Mouse (Mus musculus) small intestine, adult 2 months (tissue): ENCODE data around the gene Zbtb34.

Source experiments
- CTCF ChIP-seq: fragments of 200-500 bp; IDR thresholded peaks from 2 replicates; pipeline ENCODE4 v1.5.1; 2012; ENCODE audit warnings: low read depth, mild to moderate bottlenecking, control low read depth, inconsistent platforms, low read length, moderate library complexity, mixed read lengths; ENCODE audit not compliant: insufficient replicate concordance, insufficient read length; ENCODE audit errors: extremely low read depth
- POLR2A ChIP-seq: fragments of 200-500 bp; IDR thresholded peaks from 2 replicates; pipeline ENCODE4 v1.6.1; 2012; ENCODE audit warnings: low read depth, mild to moderate bottlenecking, control low read depth, inconsistent platforms, low read length, moderate library complexity

- TF ChIP-seq CTCF (no peak), POLR2A (no peak)
Measured at GRCm38 (mm10) chr2:33393951-33394635, 37.0 kb downstream of the Zbtb34 start.
